In genomic region chr10:111060626-111061025, GRCm38 (mm10) we compare ENCODE assay signal across 20 mouse cellular contexts. TPM values are rescaled to one million over a fixed set of nuclear protein-coding genes. Genes with fewer than 3 reads are reported as not detected.
DNase-seq lines count a peak whose midpoint lies in the region; ATAC-seq and TF ChIP-seq lines count a peak whose summit lies in the region.
"Had no signal": no experiment of that assay in that cellular context is flagged by ENCODE, and none has a peak within 500 bp of the region (broad histone marks: within the 10 kb centered on the region; RNA-seq: fewer than 3 reads in every experiment).

No protein-coding gene starts in this region.

- TF ChIP-seq POLR2A in heart, adult 2 months (IDR thresholded peaks at IDR 0.05; ENCODE audit: insufficient read depth, low read depth, low read length): no peak

- no peaks in the 10 kb centered on the region for H3K79me2 ChIP-seq in heart, adult 2 months (replicated peaks; ENCODE audit: control insufficient read depth, insufficient read depth, low read length)

- peaks cover 6% of the 10 kb centered on the region for H3K4me1 ChIP-seq in heart, adult 2 months (ENCODE audit: control insufficient read depth, insufficient read depth, low read length)
- no peaks in the 10 kb centered on the region for H3K4me1 ChIP-seq in lung, embryonic 15.5 days
- H3K4me1 ChIP-seq in kidney, embryonic 16.5 days (ENCODE audit: insufficient read depth, low read length): no peaks in the 10 kb centered on the region
- H3K4me1 ChIP-seq: embryonic facial prominence, embryonic 15.5 days; midbrain, embryonic 15.5 days had no signal

- peaks cover 4% of the 10 kb centered on the region; the same call in 1 of the 2 replicates for H3K36me3 ChIP-seq in heart, adult 2 months (ENCODE audit: control insufficient read depth, insufficient read depth, low read length)
- H3K36me3 ChIP-seq in lung, embryonic 15.5 days: no peaks in the 10 kb centered on the region
- H3K36me3 ChIP-seq in kidney, embryonic 16.5 days (ENCODE audit: insufficient read depth, low read length): no peaks in the 10 kb centered on the region
- H3K36me3 ChIP-seq: embryonic facial prominence, embryonic 15.5 days; hindbrain, embryonic 12.5 days; limb, embryonic 12.5 days; midbrain, embryonic 15.5 days had no signal

- ATAC-seq in lung, embryonic 15.5 days (ENCODE audit: borderline replicate concordance, extremely low read depth, low FRiP score, low TSS enrichment): no peak
- no peak for ATAC-seq in kidney, embryonic 16.5 days (ENCODE audit: low FRiP score, low TSS enrichment)
- ATAC-seq: midbrain, embryonic 15.5 days had no signal

- no peak overlapping the region for H3K9ac ChIP-seq in heart, adult 2 months (ENCODE audit: low read depth, low read length)
- H3K9ac ChIP-seq in lung, embryonic 15.5 days: no peak overlapping the region
- no peak overlapping the region for H3K9ac ChIP-seq in kidney, embryonic 16.5 days (replicated peaks; ENCODE audit: low read length)
- H3K9ac ChIP-seq: embryonic facial prominence, embryonic 15.5 days; hindbrain, embryonic 12.5 days; limb, embryonic 12.5 days; liver, embryonic 14.5 days; midbrain, embryonic 15.5 days had no signal

- no peak for TF ChIP-seq CTCF in heart, adult 2 months (IDR thresholded peaks at IDR 0.05)

- 24% methylated on average over 8 of the region's 8 CpGs for WGBS in heart, adult 2 months
- WGBS in lung, embryonic 15.5 days: 64% methylated on average over 8 of the region's 8 CpGs
- 72% methylated on average over 8 of the region's 8 CpGs for WGBS in kidney, embryonic 16.5 days

- no peak for TF ChIP-seq EP300 in heart, adult 2 months (IDR thresholded peaks at IDR 0.05; ENCODE audit: insufficient read depth, low read depth, low read length)

- H3K4me3 ChIP-seq in heart, adult 2 months: no peak overlapping the region
- no peak overlapping the region for H3K4me3 ChIP-seq in lung, embryonic 15.5 days
- H3K4me3 ChIP-seq in kidney, embryonic 16.5 days (ENCODE audit: low read length): no peak overlapping the region
- H3K4me3 ChIP-seq: embryonic facial prominence, embryonic 15.5 days; hindbrain, embryonic 12.5 days; limb, embryonic 12.5 days; megakaryocyte, embryonic 14.5 days; midbrain, embryonic 15.5 days had no signal

- intact Hi-C loops in heart, adult 2 months (cut with DNase I): loop anchor here (2.0 kb wide), 1 partner anchor 38 kb away; no protein-coding TSS in a partner anchor
- intact Hi-C loops in heart, postnatal 25 days (cut with DNase I): loop anchor here (2.0 kb wide), 1 partner anchor 36 kb away; no protein-coding TSS in a partner anchor

- DNase-seq in heart, adult 2 months: peak in 1 of 2 experiments; percentile 18
- DNase-seq in heart, postnatal 25 days (ENCODE audit: low spot score): no peak
- no peak for DNase-seq in lung, postnatal 36 days
- DNase-seq in skeletal muscle tissue, adult 2 months (ENCODE audit: low read depth, low spot score): peak; percentile 25
- no peak for DNase-seq in frontal cortex, postnatal 25 days (ENCODE audit: low spot score in 2 of 2)
- DNase-seq: cerebellum, postnatal 14 days; embryo, embryonic 11 days; gastrocnemius, postnatal 25 days; layer of hippocampus, adult 9-11 months; retina, postnatal 1 day; spleen, adult 18-20 months; thymus, adult 2 months had no signal

- no peaks in the 10 kb centered on the region for H3K9me3 ChIP-seq in lung, embryonic 15.5 days
- no peaks in the 10 kb centered on the region for H3K9me3 ChIP-seq in kidney, embryonic 16.5 days (ENCODE audit: low read length)
- H3K9me3 ChIP-seq: embryonic facial prominence, embryonic 15.5 days; hindbrain, embryonic 12.5 days; limb, embryonic 12.5 days; megakaryocyte, embryonic 14.5 days; midbrain, embryonic 15.5 days had no signal

- no peaks in the 10 kb centered on the region for H3K27me3 ChIP-seq in heart, adult 2 months (ENCODE audit: control insufficient read depth, insufficient read depth, low read length)
- H3K27me3 ChIP-seq in lung, embryonic 15.5 days: no peaks in the 10 kb centered on the region
- no peaks in the 10 kb centered on the region for H3K27me3 ChIP-seq in kidney, embryonic 16.5 days (ENCODE audit: insufficient read depth, low read length)
- H3K27me3 ChIP-seq: embryonic facial prominence, embryonic 15.5 days; hindbrain, embryonic 12.5 days; limb, embryonic 12.5 days; midbrain, embryonic 15.5 days had no signal

- peak overlapping the region; percentile 82 for H3K27ac ChIP-seq in heart, adult 2 months
- H3K27ac ChIP-seq in lung, embryonic 15.5 days: peak overlapping the region; percentile 19; the same call in 1 of the 2 replicates
- peak overlapping the region; percentile 57; the same call in 1 of the 2 replicates for H3K27ac ChIP-seq in kidney, embryonic 16.5 days (ENCODE audit: low read length)
- H3K27ac ChIP-seq: embryonic facial prominence, embryonic 15.5 days; hindbrain, embryonic 12.5 days; limb, embryonic 12.5 days; liver, embryonic 14.5 days; midbrain, embryonic 15.5 days had no signal

- H3K4me2 ChIP-seq in lung, embryonic 15.5 days: no peak overlapping the region
- H3K4me2 ChIP-seq in kidney, embryonic 16.5 days (replicated peaks; ENCODE audit: low read depth, low read length): no peak overlapping the region
- H3K4me2 ChIP-seq: embryonic facial prominence, embryonic 15.5 days; hindbrain, embryonic 12.5 days; limb, embryonic 12.5 days; midbrain, embryonic 15.5 days had no signal

RNA-seq across cellular contexts. Expression of gene Zdhhc17, which starts 50.7 kb away (rescaled TPM):
- 10 to 100 TPM; 20.5 to 27.6 TPM for total RNA-seq in heart, adult 2 months (2021)
- polyA plus RNA-seq in heart, adult 2 months (2012; rRNA removed): 19.0 and 32.2 TPM in 2 replicates
- total RNA-seq in heart, postnatal 25 days (2021): 10 to 100 TPM; 24.8 to 27.7 TPM
- 20.5 and 20.9 TPM in 2 replicates for polyA plus RNA-seq in lung, embryonic 15.5 days (2015; fragmentation: Nextera tagmentation; extraction: Ambion mirVana)
- polyA plus RNA-seq in kidney, embryonic 16.5 days (2015; fragmentation: Nextera tagmentation; extraction: Ambion mirVana): 28.1 and 30.0 TPM in 2 replicates

Comparison
In these comparisons a context has a peak if more than half of its experiments do, and no peak if none do; other contexts are left out.
1. H3K27ac ChIP-seq: peak in every context shown above with its lines; median percentile 82 in heart, adult 2 months; 57 in kidney, embryonic 16.5 days; 19 in lung, embryonic 15.5 days.